Mouse (Mus musculus) 3134 (cell line): ENCODE data around the gene Dpf2.
A peak's percentile ranks its signal among the peaks of the same experiment; 100 is the strongest.

Experiments used
- DNase-seq: peaks from one replicate; pipeline ENCODE4 v3.0.0-alpha.2; 2011; ENCODE audit warnings: low spot score; ENCODE audit not compliant: insufficient read length; ENCODE audit errors: extremely low read depth

Dpf2 gene

GRCm38 (mm10) chr19:5871683-5872082, 41.1 kb downstream of the Dpf2 start:
- no peak for DNase-seq

- DNase-seq, result no peak
Measured at GRCm38 (mm10) chr19:5871273-5871672, 41.5 kb downstream of the Dpf2 start.

GRCm38 (mm10) chr19:5868096-5868495, 44.7 kb downstream of the Dpf2 start:
- no peak for DNase-seq

- DNase-seq, result no peak
Measured at GRCm38 (mm10) chr19:5864710-5865398, 48.0 kb downstream of the Dpf2 start.

- DNase-seq, result no peak
Measured at GRCm38 (mm10) chr19:5863776-5864175, 49.0 kb downstream of the Dpf2 start.

- no peak for DNase-seq
Measured at GRCm38 (mm10) chr19:5862335-5863085, 50.3 kb downstream of the Dpf2 start.

GRCm38 (mm10) chr19:5856604-5857003, 56.2 kb downstream of the Dpf2 start:
- no peak for DNase-seq

- no peak for DNase-seq
Measured at GRCm38 (mm10) chr19:5852035-5852722, 60.6 kb downstream of the Dpf2 start.

GRCm38 (mm10) chr19:5851481-5851971, 61.3 kb downstream of the Dpf2 start:
- DNase-seq, result peak; percentile 57

- no peak for DNase-seq
Measured at GRCm38 (mm10) chr19:5850860-5851259, 62.0 kb downstream of the Dpf2 start.

- DNase-seq, result peak; percentile 85
Measured at GRCm38 (mm10) chr19:5849843-5850527, 62.8 kb downstream of the Dpf2 start.

GRCm38 (mm10) chr19:5848826-5849672, 63.8 kb downstream of the Dpf2 start:
- peak; percentile 81 for DNase-seq

GRCm38 (mm10) chr19:5848032-5848825, 64.6 kb downstream of the Dpf2 start:
- peak; percentile 91 for DNase-seq

- DNase-seq, result peak; percentile 53
Measured at GRCm38 (mm10) chr19:5847306-5847796, 65.5 kb downstream of the Dpf2 start.

GRCm38 (mm10) chr19:5846557-5847305, 66.1 kb downstream of the Dpf2 start:
- DNase-seq, result peak; percentile 87
